Mouse (Mus musculus) layer of hippocampus, adult 11-12 months (tissue): ENCODE data around the gene Nfkbie.

Source experiments
- DNase-seq: peaks from one replicate; pipeline ENCODE4 v3.0.0; 2022; ENCODE audit warnings: low spot score

Gene Nfkbie

DNA sequence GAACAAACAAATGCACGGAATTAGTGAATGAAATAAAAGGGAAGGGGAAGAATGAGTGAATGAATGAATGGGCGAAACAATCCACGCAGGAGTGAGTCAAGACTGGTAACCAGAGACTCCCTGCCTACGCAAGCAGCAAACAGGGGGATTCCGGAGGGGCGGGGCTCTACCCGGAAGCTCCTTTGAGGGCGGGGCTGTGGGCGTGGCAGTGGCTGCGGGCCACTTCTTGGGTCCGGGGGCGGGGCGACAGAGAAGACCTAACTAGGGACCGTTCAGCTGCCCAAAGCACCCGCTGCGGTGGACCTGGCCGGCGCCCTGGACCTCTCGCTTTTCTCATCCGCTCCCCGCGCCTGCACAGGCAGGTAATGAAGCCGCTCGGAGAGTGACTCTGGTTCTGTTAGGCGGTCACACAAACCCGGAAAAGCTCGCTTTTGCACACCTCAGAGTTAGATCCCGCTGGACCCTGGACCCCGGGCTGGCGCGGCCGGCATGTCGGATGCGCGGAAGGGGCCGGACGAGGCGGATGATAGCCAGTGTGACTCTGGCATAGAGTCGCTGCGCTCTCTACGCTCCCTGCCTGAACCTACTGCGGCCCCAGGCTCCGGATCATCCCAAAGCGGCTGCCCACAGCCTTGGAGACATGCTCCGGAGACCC is at the start of gene Nfkbie:
Gene Nfkbie, plus strand, starts transcription at position 252 of the 655 bp plus-strand sequence.
- DNase-seq = peak; percentile 89

- no peak for DNase-seq
Measured at GRCm38 (mm10) chr17:45505941-45506465, 49.5 kb upstream of the Nfkbie start.

DNA sequence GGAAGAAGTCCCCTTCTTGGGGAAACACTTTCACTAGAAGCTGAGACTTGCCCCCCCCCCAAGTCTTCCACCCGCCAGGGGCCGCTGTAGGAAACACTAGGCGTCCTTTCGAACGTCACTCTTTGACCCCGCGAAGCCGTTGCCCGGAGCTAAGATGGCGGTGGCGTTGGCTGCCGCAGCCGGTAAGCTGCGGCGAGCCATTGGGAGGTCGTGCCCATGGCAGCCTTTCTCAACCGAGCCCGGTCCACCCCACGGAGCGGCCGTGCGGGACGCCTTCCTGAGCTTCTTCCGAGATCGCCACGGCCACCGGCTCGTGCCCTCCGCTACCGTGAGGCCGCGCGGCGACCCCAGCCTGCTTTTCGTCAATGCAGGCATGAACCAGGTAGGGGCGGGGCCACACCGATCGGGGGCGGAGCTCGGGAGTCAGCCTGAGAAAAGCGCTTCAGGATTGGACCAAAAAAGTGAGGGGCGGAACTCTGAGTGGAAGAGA is 48.8 kb upstream of the Nfkbie start, which contains the start of gene Aars2:
Gene Aars2, plus strand, starts transcription at position 142 of the 490 bp plus-strand sequence.
- DNase-seq = peak; percentile 92

GRCm38 (mm10) chr17:45510871-45511270 is 44.6 kb upstream of the Nfkbie start:
- no peak for DNase-seq

- DNase-seq = no peak
Measured at GRCm38 (mm10) chr17:45511757-45512156, 43.7 kb upstream of the Nfkbie start.

- DNase-seq = no peak
Measured at GRCm38 (mm10) chr17:45515204-45515726, 40.2 kb upstream of the Nfkbie start.

DNA sequence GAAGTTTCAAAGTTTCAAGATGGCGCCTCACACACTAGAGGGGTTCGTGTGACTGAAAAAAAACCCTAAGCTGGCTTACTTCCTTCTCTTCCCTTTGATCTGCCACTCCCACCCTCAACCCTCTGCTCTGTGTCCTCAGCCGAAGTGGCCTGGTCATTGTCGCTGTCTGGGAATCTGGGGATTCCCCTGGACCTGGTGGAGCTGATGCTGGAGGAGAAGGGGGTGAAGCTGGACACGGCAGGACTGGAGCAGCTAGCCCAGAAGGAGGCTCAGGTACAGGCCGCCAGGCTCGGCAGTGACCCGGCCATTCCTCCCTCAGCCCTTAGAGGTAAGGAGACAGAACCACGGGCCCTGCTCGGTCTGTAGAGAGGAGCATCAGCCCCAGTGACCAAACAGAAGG is 39.7 kb upstream of the Nfkbie start:
- DNase-seq = no peak

DNA sequence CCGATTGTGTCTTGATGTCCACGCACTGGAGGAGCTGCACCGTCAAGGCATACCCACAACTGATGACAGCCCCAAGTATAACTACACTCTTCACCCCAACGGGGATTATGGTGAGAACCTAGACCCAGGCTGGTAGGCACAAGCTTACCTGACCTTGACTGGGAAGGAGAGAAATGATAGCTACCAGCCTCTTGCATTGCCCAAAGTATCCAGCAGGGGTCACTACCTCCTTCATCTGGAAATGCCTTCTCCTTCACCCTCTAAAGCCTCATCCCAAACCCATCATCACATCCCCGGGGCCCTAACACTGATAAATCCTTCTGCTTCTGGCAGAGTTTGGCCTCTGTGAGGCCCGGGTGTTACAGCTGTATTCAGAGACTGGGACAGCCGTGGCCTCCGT is 39.0 kb upstream of the Nfkbie start:
- DNase-seq = peak; percentile 87

DNA sequence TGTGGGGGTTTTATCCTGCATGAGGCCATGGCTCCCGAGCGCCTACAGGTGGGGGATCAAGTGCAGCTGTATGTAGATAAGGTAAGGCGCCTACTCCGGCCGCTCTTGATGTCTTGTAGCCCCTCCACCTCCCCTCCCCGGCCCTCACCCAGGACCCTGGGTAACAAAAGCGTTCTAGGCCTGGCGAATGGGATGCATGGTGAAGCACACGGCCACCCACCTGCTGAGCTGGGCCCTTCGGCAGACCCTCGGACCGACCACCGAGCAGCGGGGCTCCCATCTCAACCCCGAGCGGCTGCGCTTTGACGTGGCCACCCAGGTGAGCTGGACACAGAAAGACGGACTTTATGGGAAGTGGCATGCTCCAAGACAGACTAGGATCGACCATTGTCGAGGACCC is 38.4 kb upstream of the Nfkbie start:
- DNase-seq = no peak

- no peak for DNase-seq
Measured at GRCm38 (mm10) chr17:45517549-45518215, 37.8 kb upstream of the Nfkbie start.

DNA sequence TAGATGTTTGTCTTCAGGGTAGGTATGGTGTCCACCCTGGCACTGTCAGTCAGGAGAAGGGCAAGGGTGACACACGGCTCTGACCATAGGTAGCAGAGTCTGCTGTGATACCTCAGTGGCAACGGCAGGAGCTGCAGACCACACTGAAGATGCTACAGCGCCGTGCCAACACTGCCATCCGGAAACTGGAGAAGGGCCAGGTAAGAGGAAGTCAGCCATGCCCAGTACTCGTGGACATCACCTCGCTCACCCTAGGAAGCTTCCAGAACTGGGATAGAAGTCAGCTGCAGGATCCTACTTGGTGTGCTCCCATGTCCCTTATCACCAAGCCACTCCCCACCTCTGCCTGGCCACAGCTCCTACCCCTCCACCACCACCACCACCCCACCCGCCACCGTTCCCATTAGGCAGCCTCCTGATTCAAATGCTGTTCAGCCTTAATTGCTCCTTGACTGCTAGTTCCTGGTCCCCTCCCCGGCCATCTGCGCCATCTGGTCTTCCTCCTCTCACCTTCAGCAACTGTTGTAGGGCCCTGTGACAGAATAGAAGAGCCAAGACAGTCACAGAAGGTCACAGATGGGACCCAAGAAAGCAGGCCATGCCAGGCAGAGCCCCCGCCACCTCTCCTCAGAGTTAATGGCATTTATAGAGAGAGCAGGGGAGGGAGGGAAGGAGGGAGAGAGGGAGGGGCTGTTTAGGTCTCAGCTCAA is 36.6 kb upstream of the Nfkbie start:
- no peak for DNase-seq

DNA sequence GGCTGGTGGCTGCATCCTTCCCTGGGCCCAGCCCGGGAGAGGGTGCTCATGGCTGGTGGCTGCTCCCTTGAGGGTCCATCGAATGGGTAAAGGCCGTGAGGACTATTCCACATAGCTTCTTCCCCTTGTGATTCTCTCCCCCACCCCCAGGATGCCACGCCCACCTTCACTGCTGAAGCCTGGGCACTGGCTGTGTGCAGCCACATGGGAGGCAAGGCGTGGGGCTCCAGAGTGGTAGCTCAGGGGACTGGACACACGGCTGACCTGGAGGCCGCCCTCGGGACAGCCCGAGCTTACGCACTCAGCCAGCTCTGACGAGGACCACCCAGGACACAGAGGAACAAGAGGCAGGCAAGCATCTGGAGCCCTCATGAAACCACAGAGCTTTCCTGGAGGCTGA is 35.4 kb upstream of the Nfkbie start:
- no peak for DNase-seq

DNA sequence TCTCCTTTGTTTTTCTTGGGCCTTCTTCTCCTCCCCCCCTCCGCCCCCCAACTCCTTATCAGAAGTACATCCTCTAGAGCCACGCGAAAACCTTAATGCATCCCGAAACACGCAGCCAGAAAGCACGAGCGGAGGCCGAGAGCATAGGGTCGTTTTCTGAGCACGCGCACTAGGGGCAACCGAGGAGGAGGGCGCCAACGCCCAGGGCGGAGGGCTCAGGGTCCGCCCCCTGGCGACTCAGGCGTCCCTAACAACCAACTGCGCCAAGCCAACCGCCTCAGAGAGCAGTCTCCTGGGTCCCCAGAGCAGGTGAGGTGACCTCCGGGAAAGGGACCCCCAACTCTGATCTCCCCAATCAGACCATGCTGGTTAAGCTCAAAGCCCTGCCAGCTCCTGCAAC is 32.2 kb upstream of the Nfkbie start, which contains the start of gene Tcte1:
Gene Tcte1, plus strand, starts transcription at position 172 of the 400 bp plus-strand sequence.
- DNase-seq = no peak

DNA sequence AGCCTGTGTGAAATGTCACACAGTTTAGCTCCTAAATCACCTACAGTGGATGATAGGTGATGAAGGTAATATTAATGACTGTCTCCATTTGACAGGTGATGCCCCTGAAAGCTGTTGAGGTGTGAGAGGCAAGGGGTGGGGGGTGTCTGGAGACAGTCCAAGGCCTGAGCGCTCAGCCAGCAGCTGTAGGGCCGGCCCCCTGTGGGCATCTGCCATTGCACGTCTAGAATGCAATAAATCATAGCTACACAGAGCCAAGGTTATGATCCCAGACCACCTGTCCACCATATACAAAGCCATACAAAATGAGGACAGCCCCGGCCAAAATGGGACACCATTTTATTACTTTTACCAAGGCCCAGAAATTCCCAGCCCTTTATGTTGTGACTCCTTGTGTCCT is 30.5 kb upstream of the Nfkbie start:
- no peak for DNase-seq

- no peak for DNase-seq
Measured at GRCm38 (mm10) chr17:45526571-45526970, 28.9 kb upstream of the Nfkbie start.

DNA sequence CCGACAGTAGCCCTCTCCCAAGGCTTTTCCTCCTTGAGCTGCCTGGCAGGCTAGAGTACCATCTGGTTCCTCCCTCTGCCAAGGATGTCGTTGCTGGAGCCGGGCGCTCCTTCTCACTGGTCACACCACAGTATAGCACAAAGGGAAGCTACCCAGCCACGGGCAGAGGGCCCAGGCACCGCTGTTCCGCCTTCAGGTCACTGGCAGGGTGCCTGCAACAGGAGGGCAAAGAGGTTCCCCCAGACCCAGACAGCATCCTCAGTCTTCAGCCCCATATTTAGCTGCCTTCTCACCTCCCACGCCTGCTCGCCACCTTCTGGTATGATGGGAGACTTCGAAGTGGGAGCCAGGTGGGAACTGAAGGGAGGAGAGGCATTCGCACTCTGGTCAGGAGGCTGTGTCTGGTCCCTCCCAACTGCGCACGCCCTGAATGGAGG is 25.1 kb upstream of the Nfkbie start:
- peak; percentile 64 for DNase-seq

DNA sequence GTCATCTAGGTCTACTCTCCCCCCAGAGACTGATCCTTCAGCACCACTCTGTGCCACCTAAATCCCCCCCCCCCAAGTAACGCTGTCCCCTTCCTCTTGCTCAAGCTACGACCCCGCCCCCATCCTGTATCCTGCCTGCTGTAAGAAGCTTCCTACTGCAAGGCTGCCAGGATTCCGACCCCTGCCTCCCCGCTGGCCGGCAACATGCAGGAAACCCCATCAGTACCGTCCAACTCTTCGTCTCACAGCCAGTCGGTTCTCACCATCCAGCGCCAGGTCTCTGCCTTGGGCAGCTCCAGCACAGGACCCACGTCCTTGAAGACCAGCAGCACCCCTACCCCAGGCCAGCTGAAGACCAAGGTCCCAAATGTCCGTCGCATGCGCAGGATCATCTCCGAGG is 22.6 kb upstream of the Nfkbie start:
- DNase-seq = no peak

GRCm38 (mm10) chr17:45536264-45536663 is 19.2 kb upstream of the Nfkbie start:
- DNase-seq = no peak

DNA sequence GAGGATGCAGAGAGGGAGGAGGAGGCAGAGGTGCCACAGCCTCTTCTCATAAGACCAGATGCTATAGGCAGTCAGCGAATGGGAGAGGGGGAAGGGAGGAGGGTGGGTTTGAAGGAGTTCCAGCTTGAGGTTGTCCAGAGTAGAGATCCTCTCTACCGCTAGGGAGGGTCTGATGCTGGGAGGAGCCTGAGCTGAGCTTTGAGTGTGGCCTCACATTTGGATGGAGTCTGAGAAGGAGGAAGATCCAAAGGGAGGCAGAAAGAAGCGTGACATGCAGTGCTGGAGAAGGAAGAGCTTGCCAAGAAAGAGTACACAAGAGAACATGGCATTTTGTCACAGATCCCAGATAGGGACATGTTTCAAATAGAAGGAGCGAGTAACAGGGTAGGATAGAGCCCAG is 17.1 kb upstream of the Nfkbie start:
- no peak for DNase-seq

DNA sequence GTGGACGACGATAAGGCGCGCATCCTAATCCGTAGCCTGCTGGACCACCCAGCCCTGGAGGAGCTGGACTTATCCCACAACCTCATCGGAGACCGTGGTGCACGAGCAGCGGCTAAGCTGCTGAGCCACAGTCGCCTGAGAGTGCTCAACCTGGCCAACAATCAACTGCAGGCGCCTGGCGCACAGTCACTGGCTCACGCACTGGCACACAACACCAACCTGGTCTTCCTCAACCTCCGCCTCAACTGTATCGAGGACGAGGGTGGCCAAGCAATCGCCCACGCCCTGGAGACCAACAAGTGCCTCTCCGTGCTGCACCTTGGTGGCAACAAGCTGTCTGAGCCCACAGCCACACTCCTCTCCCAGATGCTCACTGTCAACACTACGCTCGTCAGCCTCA is 15.8 kb upstream of the Nfkbie start:
- DNase-seq = no peak

DNA sequence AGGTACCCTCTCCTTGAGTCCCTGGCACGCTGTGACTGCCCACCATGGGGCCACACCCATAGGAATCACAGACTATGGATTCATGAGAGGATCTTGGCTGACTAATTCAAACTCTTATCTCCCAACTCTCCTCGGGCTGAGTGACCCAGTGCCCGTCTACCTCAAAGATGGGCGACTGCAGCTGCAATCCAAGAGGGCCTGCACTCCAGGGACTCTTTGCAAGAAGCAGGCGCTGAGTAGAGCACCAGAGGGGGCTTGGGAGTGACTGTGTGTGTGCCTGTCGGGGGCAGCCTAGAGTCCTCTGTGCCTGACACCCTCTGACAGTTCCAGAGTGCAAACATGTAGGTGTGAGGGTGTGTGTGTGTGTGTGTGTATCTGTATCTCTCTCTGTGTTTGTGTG is 13.4 kb upstream of the Nfkbie start:
- DNase-seq = no peak

GRCm38 (mm10) chr17:45542705-45543104 is 12.8 kb upstream of the Nfkbie start:
- DNase-seq = no peak
